Mouse (Mus musculus) heart, postnatal 0 days (tissue): ENCODE results near the gene Cyb5r1.

Source experiments
- CTCF ChIP-seq: IDR thresholded peaks from 2 replicates; pipeline ENCODE4 v1.5.1; 2016; ENCODE audit warnings: antibody characterized with exemption, control low read depth, low read depth
- EP300 ChIP-seq: IDR thresholded peaks from 2 replicates; pipeline ENCODE4 v1.6.1; 2016; ENCODE audit warnings: antibody characterized with exemption, low read depth

DNA sequence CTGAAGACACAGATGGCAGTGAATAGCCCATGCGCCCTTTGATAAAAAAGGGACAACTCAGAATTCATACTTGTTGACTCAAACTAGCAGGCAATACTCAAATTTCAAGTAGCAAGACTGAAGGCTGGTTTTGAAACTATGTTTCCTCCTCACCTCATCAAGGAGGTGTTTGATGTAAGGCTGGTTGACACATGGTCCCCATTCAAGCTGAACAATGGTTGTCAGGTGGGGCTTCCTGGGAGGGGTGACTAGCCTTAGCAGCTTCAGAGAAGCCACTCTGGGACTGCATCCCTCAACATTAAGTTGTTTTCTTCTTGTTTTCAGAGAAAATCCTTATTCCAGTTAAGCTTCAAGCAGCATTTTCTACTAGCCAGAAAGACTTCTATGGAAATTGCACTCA lies 19.7 kb upstream of the Cyb5r1 start, which contains the start of gene 4933406M09Rik:
- TF ChIP-seq CTCF (no peak), EP300 (no peak)
